Mouse (Mus musculus) hematopoietic stem cell, adult 5-6 weeks (primary cell): ENCODE results near the gene Vmn1r70. TPM values are rescaled to one million over a fixed set of nuclear protein-coding genes. Genes with fewer than 3 reads are reported as not detected.

Source experiments
- ATAC-seq, 2 experiments: fragments of 125-278 bp in 1 of 2; replicated peaks in 1 of 2; 2 replicates each; pipeline ENCODE4 v1.8.0; 2016 to 2017; ENCODE audit warnings: inconsistent platforms in 2 of 2, mild to moderate bottlenecking in 2 of 2, moderate number of reproducible peaks in 2 of 2, low read depth in 1 of 2, moderate TSS enrichment in 1 of 2; ENCODE audit not compliant: low FRiP score in 2 of 2, poor library complexity in 2 of 2, severe bottlenecking in 2 of 2, insufficient read depth in 1 of 2, low TSS enrichment in 1 of 2
- total RNA-seq: library from RNA; stranded (forward); fragments of 172-1452, 232-1000 nt; gene quantifications from 2 replicates; pipeline ENCODE4 v1.2.3, GENCODE M21; 2017

Gene Vmn1r70
- not detected in 2 replicates for total RNA-seq

- no peak for ATAC-seq
Measured at GRCm38 (mm10) chr7:10631232-10631631, at the start of gene Vmn1r70. Vmn1r70 (plus strand) TSS chr7:10631532.

GRCm38 (mm10) chr7:10613559-10613958, 17.8 kb upstream of the Vmn1r70 start, which contains the start of gene Vmn1r69:
Vmn1r69 (minus strand) TSS chr7:10613659.
- ATAC-seq, result no peak

Other genes starting within 250 kb of the Vmn1r70 start
- gene Vmn1r67, start 188.2 kb upstream of the Vmn1r70 start, total RNA-seq, result not detected in 2 replicates
- gene Zik1, start 136.1 kb upstream of the Vmn1r70 start, total RNA-seq, result 6.8 and 7.8 TPM in 2 replicates
- not detected in 2 replicates for gene Vmn1r68, start 73.0 kb upstream of the Vmn1r70 start, total RNA-seq
- gene Vmn1r69, start 17.9 kb upstream of the Vmn1r70 start, total RNA-seq, result not detected in 2 replicates
- not detected in 2 replicates for gene Nlrp4b, start 56.3 kb downstream of the Vmn1r70 start, total RNA-seq
- gene Vmn1r71, start 122.8 kb downstream of the Vmn1r70 start, total RNA-seq, result not detected in 2 replicates